Mouse (Mus musculus) cerebellum, adult 2 months (tissue): ENCODE data around the gene Srrm4. TPM values are rescaled to one million over a fixed set of nuclear protein-coding genes. Genes with fewer than 3 reads are reported as not detected.

Source experiments
- DNase-seq, 2 experiments: peaks; one replicate each; pipeline ENCODE4 v3.0.0; 2021
- H3K27ac ChIP-seq: fragments of 200-500 bp; 2 replicates; pipeline ENCODE4 v1.5.1; 2012; ENCODE audit warnings: low read length, control low read depth, inconsistent platforms; ENCODE audit not compliant: insufficient read depth
- H3K27me3 ChIP-seq: fragments of 200-500 bp; 2 replicates; pipeline ENCODE4 v1.6.1; 2012; ENCODE audit warnings: inconsistent platforms, mild to moderate bottlenecking, low read length, moderate library complexity; ENCODE audit not compliant: control insufficient read depth, insufficient read depth
- H3K4me1 ChIP-seq: fragments of 200-500 bp; 2 replicates; pipeline ENCODE4 v1.6.1; 2011; ENCODE audit warnings: low read length; ENCODE audit not compliant: control insufficient read depth, insufficient read depth
- H3K4me3 ChIP-seq: fragments of 200-500 bp; replicated peaks from 2 replicates; pipeline ENCODE3; 2011; ENCODE audit warnings: mild to moderate bottlenecking, low read depth, low read length, control low read depth; ENCODE audit not compliant: insufficient read depth
- CTCF ChIP-seq: fragments of 200-500 bp; IDR thresholded peaks from 2 replicates; pipeline ENCODE4 v1.5.1; 2011; ENCODE audit warnings: low read depth, mild to moderate bottlenecking, control low read depth, low read length, moderate library complexity, borderline replicate concordance; ENCODE audit not compliant: insufficient read depth
- POLR2A ChIP-seq: fragments of 200-500 bp; IDR thresholded peaks from 2 replicates; pipeline ENCODE4 v1.6.1; 2011; ENCODE audit warnings: low read length, control low read depth, borderline replicate concordance; ENCODE audit not compliant: insufficient read depth
- WGBS: fragments of 180-500 bp; shearing (Covaris S2); methylation state at CpG from one replicate; pipeline ENCODE4 v1.1.7; 2018; 5-methylcytosine and 5-hydroxymethylcytosine counted together
- polyA plus RNA-seq: library from polyadenylated mRNA; depleted of rRNA; stranded (reverse); fragments of >200 nt; gene quantifications from 2 replicates; pipeline ENCODE4 v1.2.3, GENCODE M21; 2012; rRNA removed

Srrm4 gene
- polyA plus RNA-seq, 1 experiment, result 29.6 TPM

DNA sequence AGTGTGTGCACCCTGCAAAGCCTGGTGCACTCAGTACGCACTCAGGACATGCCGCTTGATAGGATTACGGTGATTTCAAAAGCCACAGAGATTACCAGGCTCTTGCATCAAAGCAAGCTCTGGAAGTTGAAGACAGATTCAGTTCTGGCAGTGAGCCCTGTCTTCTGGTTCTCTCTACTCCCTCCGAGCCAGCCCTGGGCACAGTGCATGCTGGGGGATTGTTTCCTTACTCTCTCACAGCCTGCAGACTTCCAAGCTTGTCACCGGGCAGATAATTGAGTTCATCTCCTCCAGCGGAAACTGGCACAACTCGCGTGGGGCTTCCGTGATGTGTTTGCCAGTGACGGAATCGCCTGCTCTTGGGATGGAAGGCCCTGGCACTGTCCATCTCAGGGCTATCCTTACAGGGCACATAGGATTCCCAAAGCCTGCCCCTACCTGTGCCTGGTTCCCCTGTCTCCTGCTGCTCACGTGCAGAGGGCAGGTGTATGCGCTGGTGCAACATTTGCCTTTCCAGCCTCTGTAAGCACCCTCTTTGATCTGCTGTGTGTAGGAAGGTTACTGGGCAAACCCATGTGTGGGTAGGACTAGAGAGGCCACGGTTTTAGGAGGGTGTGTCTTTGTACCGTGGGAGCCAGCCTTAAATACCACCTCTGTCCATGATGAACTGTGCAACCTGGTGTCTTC, 201.6 kb downstream of the Srrm4 start:
- H3K4me1 ChIP-seq, result peaks cover 9% of the 10 kb centered on the region
- H3K4me3 ChIP-seq, result no peak overlapping the region
- WGBS, result 35% methylated on average over 15 of the region's 15 CpGs
- no peak for TF ChIP-seq CTCF
- no peak for TF ChIP-seq POLR2A
- no peaks in the 10 kb centered on the region; the same call in 1 of the 2 replicates for H3K27me3 ChIP-seq
- DNase-seq, result peak; percentile 36 to 45
- no peak overlapping the region for H3K27ac ChIP-seq

DNA sequence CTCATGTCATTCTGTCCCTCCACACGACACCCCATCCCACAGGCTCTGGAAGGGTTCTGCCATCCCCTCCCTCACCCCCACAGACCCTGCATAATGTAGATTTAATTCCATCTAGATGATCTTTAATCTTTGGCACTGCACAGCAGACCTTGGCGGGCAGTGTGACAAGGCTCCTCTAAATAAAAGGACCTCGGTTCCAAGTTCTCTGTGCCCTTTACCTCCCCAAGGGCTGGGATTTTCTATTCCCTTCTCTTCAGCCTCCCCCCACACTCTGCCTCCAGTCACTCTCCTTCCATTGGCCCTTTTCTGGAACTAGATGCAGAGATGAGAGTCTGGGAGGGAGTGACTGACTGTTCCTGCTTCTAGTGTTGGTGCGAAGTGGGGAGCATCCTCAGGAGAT, 202.3 kb downstream of the Srrm4 start:
- Histone ChIP-seq H3K4me3 (no peak overlapping the region), H3K27me3 (no peaks in the 10 kb centered on the region; the same call in 1 of the 2 replicates), H3K27ac (no peak overlapping the region), H3K4me1 (peaks cover 9% of the 10 kb centered on the region)
- no peak for DNase-seq
- no peak for TF ChIP-seq CTCF
- no peak for TF ChIP-seq POLR2A
- 78% methylated on average over 4 of the region's 4 CpGs for WGBS

Other genes with a start within 250 kb of the Srrm4 start
- 29.5 and 32.1 TPM in 2 replicates for gene Hspb8, start 169.0 kb downstream of the Srrm4 start, polyA plus RNA-seq